Mouse (Mus musculus) hindbrain, embryonic 15.5 days (tissue): ENCODE measurements around the gene Defb45. TPM values are rescaled to one million over a fixed set of nuclear protein-coding genes. Genes with fewer than 3 reads are reported as not detected.

Experiments used
- ATAC-seq: fragments of 200-750 bp; cut with Nextera tagmentation; 2 replicates; pipeline ENCODE4 v1.8.0; 2017; ENCODE audit warnings: low read depth, moderate number of reproducible peaks, moderate TSS enrichment; ENCODE audit not compliant: low FRiP score
- H3K27ac ChIP-seq: fragments of 300-500 bp; sonication (generic); replicated peaks from 2 replicates; pipeline ENCODE4 v1.5.1; 2015; ENCODE audit warnings: mild to moderate bottlenecking, inconsistent platforms
- H3K27me3 ChIP-seq: fragments of 300-500 bp; sonication (generic); 2 replicates; pipeline ENCODE4 v1.6.1; 2015; ENCODE audit warnings: control low read depth, inconsistent platforms
- H3K36me3 ChIP-seq: fragments of 300-500 bp; sonication (generic); 2 replicates; pipeline ENCODE4 v1.6.1; 2015; ENCODE audit warnings: control low read depth, inconsistent platforms
- H3K4me1 ChIP-seq: fragments of 300-500 bp; sonication (generic); replicated peaks from 2 replicates; pipeline ENCODE4 v1.6.1; 2015; ENCODE audit warnings: control low read depth, inconsistent platforms
- H3K4me2 ChIP-seq: fragments of 300-500 bp; sonication (generic); 2 replicates; pipeline ENCODE4 v1.6.1; 2015; ENCODE audit warnings: moderate library complexity, mild to moderate bottlenecking, inconsistent platforms
- H3K4me3 ChIP-seq: fragments of 300-500 bp; sonication (generic); 2 replicates; pipeline ENCODE4 v1.5.1; 2015; ENCODE audit warnings: mild to moderate bottlenecking, inconsistent platforms
- H3K9ac ChIP-seq: fragments of 300-500 bp; sonication (generic); 2 replicates; pipeline ENCODE4 v1.6.1; 2015; ENCODE audit warnings: inconsistent platforms
- H3K9me3 ChIP-seq: fragments of 300-500 bp; sonication (generic); 2 replicates; pipeline ENCODE4 v1.6.1; 2016; ENCODE audit warnings: control low read depth, inconsistent platforms
- WGBS: fragments of 180-500 bp; shearing (Covaris S2); methylation state at CpG from one replicate; pipeline ENCODE4 v1.1.7; 2015; 5-methylcytosine and 5-hydroxymethylcytosine counted together
- polyA plus RNA-seq: library from polyadenylated mRNA; unstranded; fragments of >200 nt; fragmentation: Nextera tagmentation; extraction: Ambion mirVana; gene quantifications from 2 replicates; pipeline ENCODE4 v1.2.1, GENCODE M21; 2015

Gene Defb45
- not detected in 2 replicates for polyA plus RNA-seq

GRCm38 (mm10) chr2:152599299-152599698 is at the start of gene Defb45:
TSS of gene Defb45 (minus strand) at chr2:152599399.
- no peak for ATAC-seq
- Histone ChIP-seq H3K4me3 (no peak within 1 kb of the TSS), H3K9ac (no peak within 1 kb of the TSS), H3K9me3 (no peaks in the 10 kb centered on the region), H3K4me2 (no peak within 1 kb of the TSS), H3K27me3 (no peaks in the 10 kb centered on the region), H3K36me3 (no peaks in the 10 kb centered on the region), H3K4me1 (no peaks in the 10 kb centered on the region), H3K27ac (no peak within 1 kb of the TSS)
- 72% methylated on average over 7 of the region's 7 CpGs for WGBS

GRCm38 (mm10) chr2:152639406-152640113 is 40.4 kb upstream of the Defb45 start:
- H3K4me3 ChIP-seq, result no peak overlapping the region
- no peaks in the 10 kb centered on the region for H3K27me3 ChIP-seq
- WGBS, result 7% methylated on average over 11 of the region's 11 CpGs
- H3K36me3 ChIP-seq, result no peaks in the 10 kb centered on the region
- peaks cover 5% of the 10 kb centered on the region; the same call in 1 of the 2 replicates for H3K4me1 ChIP-seq
- no peak for ATAC-seq
- H3K9ac ChIP-seq, result no peak overlapping the region
- no peak overlapping the region for H3K4me2 ChIP-seq
- H3K27ac ChIP-seq, result no peak overlapping the region
- no peaks in the 10 kb centered on the region for H3K9me3 ChIP-seq

GRCm38 (mm10) chr2:152638865-152639264 is 39.7 kb upstream of the Defb45 start:
- H3K4me3 ChIP-seq, result no peak overlapping the region
- no peak for ATAC-seq
- no peak overlapping the region for H3K9ac ChIP-seq
- no peak overlapping the region for H3K4me2 ChIP-seq
- H3K27me3 ChIP-seq, result no peaks in the 10 kb centered on the region
- peaks cover 5% of the 10 kb centered on the region; the same call in 1 of the 2 replicates for H3K4me1 ChIP-seq
- no peaks in the 10 kb centered on the region for H3K9me3 ChIP-seq
- 47% methylated on average over 6 of the region's 6 CpGs for WGBS
- H3K36me3 ChIP-seq, result no peaks in the 10 kb centered on the region
- H3K27ac ChIP-seq, result no peak overlapping the region

- Histone ChIP-seq H3K4me1 (peaks cover 5% of the 10 kb centered on the region; the same call in 1 of the 2 replicates), H3K4me2 (no peak overlapping the region), H3K27me3 (no peaks in the 10 kb centered on the region), H3K36me3 (no peaks in the 10 kb centered on the region), H3K9ac (no peak overlapping the region), H3K4me3 (no peak overlapping the region), H3K9me3 (no peaks in the 10 kb centered on the region), H3K27ac (no peak overlapping the region)
- no peak for ATAC-seq
- WGBS, result 91% methylated on average over 4 of the region's 4 CpGs
Observed at GRCm38 (mm10) chr2:152637381-152637780, 38.2 kb upstream of the Defb45 start.

- Histone ChIP-seq H3K4me3 (no peak overlapping the region), H3K4me2 (no peak overlapping the region), H3K27ac (no peak overlapping the region), H3K27me3 (no peaks in the 10 kb centered on the region), H3K4me1 (peaks cover 5% of the 10 kb centered on the region; the same call in 1 of the 2 replicates), H3K9ac (no peak overlapping the region), H3K36me3 (no peaks in the 10 kb centered on the region), H3K9me3 (no peaks in the 10 kb centered on the region)
- WGBS, result 83% methylated on average over 6 of the region's 6 CpGs
- no peak for ATAC-seq
Observed at GRCm38 (mm10) chr2:152637006-152637322, 37.8 kb upstream of the Defb45 start.

- ATAC-seq, result no peak
- Histone ChIP-seq H3K27ac (no peak overlapping the region), H3K4me3 (no peak overlapping the region), H3K4me2 (no peak overlapping the region), H3K27me3 (no peaks in the 10 kb centered on the region), H3K9ac (no peak overlapping the region), H3K4me1 (peaks cover 5% of the 10 kb centered on the region; the same call in 1 of the 2 replicates), H3K36me3 (no peaks in the 10 kb centered on the region), H3K9me3 (no peaks in the 10 kb centered on the region)
- 69% methylated on average over 23 of the region's 23 CpGs for WGBS
Observed at GRCm38 (mm10) chr2:152636246-152637005, 37.2 kb upstream of the Defb45 start.

- WGBS, result 74% methylated on average over 29 of the region's 29 CpGs
- H3K4me1 ChIP-seq, result no peaks in the 10 kb centered on the region
- ATAC-seq, result no peak
Observed at GRCm38 (mm10) chr2:152634311-152634710, 35.1 kb upstream of the Defb45 start.

GRCm38 (mm10) chr2:152633334-152633733 is 34.1 kb upstream of the Defb45 start:
- peak overlapping the region; percentile 37 for H3K4me2 ChIP-seq
- H3K4me1 ChIP-seq, result no peaks in the 10 kb centered on the region
- H3K27ac ChIP-seq, result no peak overlapping the region
- WGBS, result 39% methylated on average over 17 of the region's 17 CpGs
- ATAC-seq, result no peak
- peaks cover 8% of the 10 kb centered on the region for H3K27me3 ChIP-seq
- H3K9ac ChIP-seq, result no peak overlapping the region
- no peaks in the 10 kb centered on the region for H3K9me3 ChIP-seq
- H3K4me3 ChIP-seq, result 0 out of 2 replicates have a peak overlapping the region, but pooled peaks have one; percentile 5
- no peaks in the 10 kb centered on the region for H3K36me3 ChIP-seq

More at GRCm38 (mm10) chr2:152634311-152634710, 35.1 kb upstream of the Defb45 start:
- no peaks in the 10 kb centered on the region for H3K9me3 ChIP-seq
- H3K9ac ChIP-seq, result no peak overlapping the region
- H3K4me3 ChIP-seq, result no peak overlapping the region
- H3K27ac ChIP-seq, result no peak overlapping the region
- H3K27me3 ChIP-seq, result peaks cover 1% of the 10 kb centered on the region; the same call in 1 of the 2 replicates
- H3K4me2 ChIP-seq, result no peak overlapping the region
- H3K36me3 ChIP-seq, result no peaks in the 10 kb centered on the region

GRCm38 (mm10) chr2:152629904-152630303 is 30.7 kb upstream of the Defb45 start:
- 94% methylated on average over 6 of the region's 6 CpGs for WGBS
- H3K4me3 ChIP-seq, result no peak overlapping the region
- H3K4me2 ChIP-seq, result no peak overlapping the region
- H3K27ac ChIP-seq, result no peak overlapping the region
- ATAC-seq, result no peak
- H3K27me3 ChIP-seq, result peaks cover 28% of the 10 kb centered on the region
- H3K4me1 ChIP-seq, result peaks cover 15% of the 10 kb centered on the region
- no peak overlapping the region for H3K9ac ChIP-seq
- no peaks in the 10 kb centered on the region for H3K9me3 ChIP-seq
- no peaks in the 10 kb centered on the region for H3K36me3 ChIP-seq

GRCm38 (mm10) chr2:152629239-152629638 is 30.0 kb upstream of the Defb45 start:
- H3K4me3 ChIP-seq, result no peak overlapping the region
- no peaks in the 10 kb centered on the region for H3K9me3 ChIP-seq
- no peak overlapping the region for H3K27ac ChIP-seq
- H3K9ac ChIP-seq, result no peak overlapping the region
- no peak for ATAC-seq
- H3K36me3 ChIP-seq, result no peaks in the 10 kb centered on the region
- no peak overlapping the region for H3K4me2 ChIP-seq
- WGBS, result 71% methylated on average over 3 of the region's 3 CpGs
- H3K27me3 ChIP-seq, result peaks cover 28% of the 10 kb centered on the region
- peaks cover 15% of the 10 kb centered on the region for H3K4me1 ChIP-seq

- Histone ChIP-seq H3K36me3 (no peaks in the 10 kb centered on the region), H3K4me3 (no peak overlapping the region), H3K9ac (no peak overlapping the region), H3K4me2 (no peak overlapping the region), H3K9me3 (no peaks in the 10 kb centered on the region), H3K27me3 (peaks cover 28% of the 10 kb centered on the region), H3K27ac (no peak overlapping the region), H3K4me1 (peaks cover 15% of the 10 kb centered on the region)
- no peak for ATAC-seq
- 49% methylated on average over 17 of the region's 17 CpGs for WGBS
Observed at GRCm38 (mm10) chr2:152628066-152628465, 28.9 kb upstream of the Defb45 start.
